Mouse (Mus musculus): Measurements from ENCODE around the gene Ptprc. TPM values are rescaled to one million over a fixed set of nuclear protein-coding genes. Genes with fewer than 3 reads are reported as not detected.

The Ptprc gene
- 1,000 to 10,000 TPM; 1,159 to 1,190 TPM for polyA plus RNA-seq (2017; shearing (Covaris generic))

DNA sequence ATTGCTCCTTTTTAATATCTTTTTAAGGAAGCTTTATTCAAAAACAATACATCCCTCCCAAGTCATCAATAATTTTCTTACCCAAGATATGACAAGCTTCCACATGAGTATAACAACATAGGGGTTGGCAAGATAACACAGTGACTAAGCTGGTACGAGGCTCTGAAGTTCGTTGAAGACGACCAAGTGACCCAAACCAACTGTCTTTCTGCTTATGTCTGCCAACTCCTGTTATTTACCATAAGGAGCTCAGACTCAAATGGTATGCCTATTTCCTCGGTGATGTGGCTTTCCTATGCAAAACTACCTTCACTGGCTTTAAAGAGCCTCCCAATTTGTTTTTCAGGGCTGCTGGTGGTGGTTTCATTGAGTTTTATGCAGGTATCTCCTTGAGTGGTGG lies at the start of gene Ptprc:
Gene Ptprc, minus strand, starts transcription at position 215 of the 400 bp plus-strand sequence.

Other genes starting within 250 kb of the Ptprc start
- gene Atp6v1g3, start 98.0 kb upstream of the Ptprc start, polyA plus RNA-seq (2017; shearing (Covaris generic)) = under 1 TPM; 0.24 to 0.54 TPM